Mouse (Mus musculus) embryonic fibroblast, embryonic 13.5 days (primary cell): ENCODE data around the gene Gan. TPM values are rescaled to one million over a fixed set of nuclear protein-coding genes. Genes with fewer than 3 reads are reported as not detected.

Experiments used
- H3K27ac ChIP-seq: 2 replicates; pipeline ENCODE4 v1.5.1; 2012; ENCODE audit warnings: low read length, control low read depth, inconsistent platforms; ENCODE audit not compliant: insufficient read depth
- H3K4me1 ChIP-seq: 2 replicates; pipeline ENCODE4 v1.6.1; 2011; ENCODE audit warnings: low read length; ENCODE audit not compliant: control insufficient read depth, insufficient read depth
- H3K4me3 ChIP-seq: 2 replicates; pipeline ENCODE4 v1.5.1; 2011; ENCODE audit warnings: mild to moderate bottlenecking, control low read depth, low read length; ENCODE audit not compliant: insufficient read depth
- CTCF ChIP-seq: IDR thresholded peaks from 2 replicates; pipeline ENCODE4 v1.5.1; 2011; ENCODE audit warnings: mild to moderate bottlenecking, control low read depth, low read length, moderate library complexity, borderline replicate concordance; ENCODE audit not compliant: insufficient read depth
- POLR2A ChIP-seq: IDR thresholded peaks from 2 replicates; pipeline ENCODE4 v1.6.1; 2011; ENCODE audit warnings: low read depth, mild to moderate bottlenecking, control low read depth, low read length, moderate library complexity
- polyA plus RNA-seq: library from polyadenylated mRNA; stranded (reverse); fragments of >200 nt; gene quantifications from 2 replicates; pipeline ENCODE4 v1.2.4, GENCODE M21; 2011; ENCODE audit warnings: low read depth; ENCODE audit not compliant: missing spikeins, insufficient read length

Gene Gan
- polyA plus RNA-seq, 1 experiment: 12.0 TPM

DNA sequence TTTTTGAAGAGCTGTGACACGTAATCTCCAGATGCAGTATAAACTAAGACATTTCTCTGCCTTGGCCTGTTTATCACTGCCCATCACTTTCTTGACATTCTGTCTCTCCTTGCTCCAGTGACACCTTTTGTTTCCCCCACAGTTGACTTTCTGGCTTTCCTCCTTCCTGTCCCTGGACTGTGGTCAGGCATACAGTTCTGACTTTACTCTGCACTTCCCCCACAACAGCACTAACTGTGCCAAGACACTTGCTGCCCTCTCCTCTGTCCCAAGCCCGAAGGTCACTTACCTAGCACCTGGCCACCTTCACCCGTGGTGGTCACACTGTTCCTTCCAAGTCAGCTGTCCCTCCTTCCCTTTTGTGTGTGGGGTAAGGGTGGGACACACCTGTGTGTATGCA lies 13.9 kb downstream of the Gan start:
- Histone ChIP-seq H3K4me3 (no peak overlapping the region), H3K27ac (no peak overlapping the region), H3K4me1 (no peaks in the 10 kb centered on the region; the same call in 1 of the 2 replicates)
- TF ChIP-seq CTCF (no peak), POLR2A (no peak)

DNA sequence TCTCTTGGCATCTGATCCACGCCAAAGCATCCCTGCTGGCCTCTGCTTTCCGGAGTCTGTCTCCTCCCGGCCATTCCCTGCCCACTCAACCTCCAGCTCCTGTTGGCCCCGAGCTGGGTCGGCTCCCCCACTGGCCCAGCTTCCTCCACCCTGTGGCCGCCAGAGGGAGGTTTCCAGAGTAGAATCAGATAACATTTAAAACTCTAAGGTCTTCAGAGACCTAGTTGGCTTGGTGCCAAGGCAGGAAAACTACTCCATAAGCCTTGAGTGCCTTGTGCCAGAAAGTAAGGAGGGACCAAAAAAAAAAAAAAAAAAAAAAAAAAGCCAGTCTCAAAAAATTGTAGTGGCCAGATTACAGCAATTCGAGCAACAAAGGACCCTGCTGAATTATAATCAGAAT lies 15.0 kb downstream of the Gan start:
- H3K4me3 ChIP-seq: no peak overlapping the region
- no peak overlapping the region for H3K27ac ChIP-seq
- peaks cover 4% of the 10 kb centered on the region; the same call in 1 of the 2 replicates for H3K4me1 ChIP-seq
- TF ChIP-seq POLR2A (no peak), CTCF (no peak)

DNA sequence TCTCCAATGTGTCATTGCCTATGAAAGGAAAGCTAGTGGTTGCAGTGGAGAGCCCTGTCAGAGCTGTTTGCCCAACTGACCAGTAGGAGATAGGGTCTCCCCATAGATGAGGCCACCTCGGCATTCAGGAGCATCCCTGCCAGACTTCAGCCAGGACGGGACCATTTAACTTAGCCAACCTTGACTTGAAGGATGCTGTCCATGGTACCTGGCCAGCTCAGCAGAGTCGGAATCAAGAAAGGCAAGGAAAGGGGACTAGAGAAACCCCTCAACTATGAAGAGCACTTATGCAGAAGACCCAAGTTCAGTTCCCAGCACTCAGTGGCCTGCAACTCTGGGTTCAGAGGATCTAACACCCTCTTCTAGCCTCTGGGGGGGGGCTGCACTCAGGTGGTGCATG lies 15.8 kb downstream of the Gan start:
- TF ChIP-seq POLR2A: no peak
- TF ChIP-seq CTCF: no peak
- Histone ChIP-seq H3K4me3 (no peak overlapping the region), H3K4me1 (peaks cover 9% of the 10 kb centered on the region; the same call in 1 of the 2 replicates), H3K27ac (no peak overlapping the region)

DNA sequence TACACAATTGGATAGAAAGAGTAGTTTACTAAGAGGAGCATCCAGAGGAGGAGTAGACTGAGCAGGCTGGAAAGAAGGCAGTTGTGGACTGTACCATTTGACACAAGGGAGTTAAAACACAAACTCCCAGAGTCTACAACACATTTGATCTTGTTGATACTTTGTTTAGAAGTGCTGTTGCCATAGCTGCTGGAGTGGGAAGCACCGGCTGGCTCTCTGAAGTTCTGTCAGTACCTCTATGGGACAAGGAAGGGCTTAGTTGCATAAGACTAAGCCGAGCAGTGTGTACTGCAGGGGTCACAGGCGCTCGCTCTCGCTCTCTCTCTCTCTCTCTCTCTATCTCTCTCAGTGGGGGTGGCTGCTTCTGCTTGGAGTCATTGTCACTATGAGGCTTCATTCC lies 16.6 kb downstream of the Gan start:
- peaks cover 15% of the 10 kb centered on the region for H3K4me1 ChIP-seq
- TF ChIP-seq CTCF (no peak), POLR2A (no peak)
- no peak overlapping the region for H3K4me3 ChIP-seq
- H3K27ac ChIP-seq: no peak overlapping the region

- peaks cover 15% of the 10 kb centered on the region for H3K4me1 ChIP-seq
- TF ChIP-seq CTCF (no peak), POLR2A (no peak)
- H3K27ac ChIP-seq: no peak overlapping the region
- no peak overlapping the region for H3K4me3 ChIP-seq
Measured at GRCm38 (mm10) chr8:117176308-117176707, 18.4 kb downstream of the Gan start.

DNA sequence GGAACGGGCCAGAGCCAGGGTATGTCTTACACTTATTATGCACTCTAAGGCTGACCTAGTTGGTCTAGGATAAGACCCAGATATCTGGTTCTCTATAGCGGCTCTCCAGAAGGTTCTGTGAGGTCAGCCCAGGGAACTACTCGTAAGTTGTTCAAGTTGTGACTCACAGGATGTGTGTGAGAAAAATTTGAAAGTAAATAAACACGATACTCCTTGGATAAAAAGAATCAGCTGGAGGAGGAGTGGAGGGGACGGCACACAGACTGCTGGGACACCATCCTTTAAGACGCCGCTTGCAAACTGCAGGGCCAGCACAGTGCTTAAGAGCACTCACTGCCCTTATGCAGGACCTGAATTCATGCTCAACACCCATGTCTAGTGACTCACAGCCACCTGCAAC lies 19.3 kb downstream of the Gan start:
- no peak for TF ChIP-seq POLR2A
- TF ChIP-seq CTCF: no peak
- no peak overlapping the region for H3K27ac ChIP-seq
- H3K4me3 ChIP-seq: no peak overlapping the region
- H3K4me1 ChIP-seq: peaks cover 15% of the 10 kb centered on the region

DNA sequence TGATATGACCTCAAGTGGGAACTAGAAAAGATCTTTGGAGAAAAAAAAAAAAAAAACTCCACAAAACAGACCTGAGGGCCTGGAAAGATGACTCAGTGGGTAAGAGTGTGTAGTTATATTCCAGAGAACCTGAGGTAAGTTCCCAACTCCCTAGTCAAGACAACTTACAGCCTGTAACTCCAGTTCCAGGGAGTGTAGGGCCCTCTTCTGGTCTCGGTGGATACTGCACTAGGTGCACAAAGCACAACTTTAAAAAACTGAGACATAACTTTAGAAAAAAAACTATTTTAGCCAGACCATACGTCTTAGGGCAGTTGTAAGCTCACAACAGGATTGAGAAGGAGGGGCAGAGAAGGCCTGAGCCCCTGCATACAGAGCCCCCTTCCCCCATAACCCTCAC lies 20.1 kb downstream of the Gan start:
- H3K4me3 ChIP-seq: no peak overlapping the region
- peaks cover 15% of the 10 kb centered on the region for H3K4me1 ChIP-seq
- H3K27ac ChIP-seq: peak overlapping the region; percentile 47; the same call in 1 of the 2 replicates
- no peak for TF ChIP-seq POLR2A
- no peak for TF ChIP-seq CTCF

- TF ChIP-seq CTCF: no peak
- TF ChIP-seq POLR2A: no peak
- no peak overlapping the region for H3K4me3 ChIP-seq
- peak overlapping the region; percentile 52 for H3K27ac ChIP-seq
- peaks cover 15% of the 10 kb centered on the region for H3K4me1 ChIP-seq
Measured at GRCm38 (mm10) chr8:117178676-117179075, 20.7 kb downstream of the Gan start.

- Histone ChIP-seq H3K4me3 (no peak overlapping the region), H3K27ac (no peak overlapping the region), H3K4me1 (peaks cover 11% of the 10 kb centered on the region)
- no peak for TF ChIP-seq POLR2A
Measured at GRCm38 (mm10) chr8:117182746-117183145, 24.8 kb downstream of the Gan start.

DNA sequence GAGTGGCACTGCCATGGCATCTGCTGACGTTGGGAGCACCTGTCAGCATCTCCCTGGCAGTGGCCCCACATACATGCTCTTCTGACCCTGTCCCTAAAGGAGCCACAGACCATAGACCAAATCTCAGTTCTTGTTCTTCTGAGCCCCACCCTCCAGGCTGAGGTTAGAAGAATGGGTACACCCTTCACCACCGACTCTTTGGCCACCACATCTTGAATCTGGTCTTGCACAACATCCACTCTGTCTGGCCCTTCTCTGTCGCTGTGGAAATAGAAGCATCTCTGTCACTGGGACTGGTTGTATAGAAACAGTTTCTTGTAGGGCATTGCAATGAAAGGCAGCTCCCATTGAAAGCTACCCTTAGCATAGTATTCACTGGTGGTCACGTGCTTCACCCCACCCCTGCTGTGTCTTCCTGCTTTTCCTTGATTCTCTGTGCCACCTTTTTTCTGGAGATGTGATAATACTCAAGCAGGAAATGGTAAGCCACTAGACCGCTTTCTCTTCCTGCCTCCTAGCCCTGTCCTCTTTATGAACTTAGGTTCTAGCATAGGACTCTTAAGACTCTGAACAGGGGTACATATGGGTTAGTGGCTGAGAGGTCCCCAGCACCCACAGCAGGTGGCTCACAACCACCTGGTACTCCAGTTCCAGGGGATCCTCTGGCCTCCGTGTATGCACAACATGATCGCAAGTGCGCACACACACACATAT lies 25.9 kb downstream of the Gan start:
- peaks cover 5% of the 10 kb centered on the region for H3K4me1 ChIP-seq
- no peak overlapping the region for H3K4me3 ChIP-seq
- TF ChIP-seq CTCF: no peak
- TF ChIP-seq POLR2A: no peak
- H3K27ac ChIP-seq: no peak overlapping the region
